Mouse (Mus musculus) forebrain, embryonic 14.5 days (tissue): ENCODE data around the gene Gdf9. TPM values are rescaled to one million over a fixed set of nuclear protein-coding genes. Genes with fewer than 3 reads are reported as not detected.
A peak's percentile ranks its signal among the peaks of the same experiment; 100 is the strongest.

Experiments
- ATAC-seq: fragments of 200-750 bp; cut with Nextera tagmentation; 2 replicates; pipeline ENCODE4 v1.8.0; 2017; ENCODE audit warnings: mild to moderate bottlenecking, moderate library complexity
- DNase-seq: peaks from one replicate; pipeline ENCODE4 v3.0.0-alpha.2; 2015; ENCODE audit warnings: low spot score
- H3K27ac ChIP-seq: fragments of 300-500 bp; sonication (generic); 2 replicates; pipeline ENCODE4 v1.5.1; 2014; ENCODE audit warnings: low read depth, mild to moderate bottlenecking, control low read depth, low read length, moderate library complexity
- H3K27me3 ChIP-seq: fragments of 300-500 bp; sonication (generic); replicated peaks from 2 replicates; pipeline ENCODE4 v1.6.1; 2014; ENCODE audit warnings: low read length, control low read depth, mixed read lengths; ENCODE audit not compliant: control insufficient read depth, insufficient read depth
- H3K36me3 ChIP-seq: fragments of 300-500 bp; sonication (generic); 2 replicates; pipeline ENCODE4 v1.6.1; 2014; ENCODE audit warnings: low read length, control low read depth; ENCODE audit not compliant: control insufficient read depth, insufficient read depth
- H3K4me1 ChIP-seq: fragments of 300-500 bp; sonication (generic); 2 replicates; pipeline ENCODE4 v1.6.1; 2014; ENCODE audit warnings: antibody characterized with exemption, low read length, control low read depth; ENCODE audit not compliant: control insufficient read depth, insufficient read depth
- H3K4me2 ChIP-seq: fragments of 300-500 bp; sonication (generic); 2 replicates; pipeline ENCODE4 v1.6.1; 2014; ENCODE audit warnings: mild to moderate bottlenecking, control low read depth, low read length
- H3K4me3 ChIP-seq: fragments of 300-500 bp; sonication (generic); 2 replicates; pipeline ENCODE4 v1.5.1; 2014; ENCODE audit warnings: low read depth, low read length, control low read depth
- H3K9ac ChIP-seq: fragments of 300-500 bp; sonication (generic); 2 replicates; pipeline ENCODE4 v1.6.1; 2014; ENCODE audit warnings: mild to moderate bottlenecking, low read length, control low read depth, moderate library complexity
- H3K9me3 ChIP-seq: fragments of 300-500 bp; sonication (generic); replicated peaks from 2 replicates; pipeline ENCODE4 v1.6.1; 2016; ENCODE audit warnings: low read length, control low read depth, mixed read lengths; ENCODE audit not compliant: control insufficient read depth
- WGBS: fragments of 180-500 bp; shearing (Covaris S2); extraction: QIAGEN DNeasy Blood & Tissue Kit; methylation state at CpG from one replicate; pipeline ENCODE4 v1.1.7; 2014; 5-methylcytosine and 5-hydroxymethylcytosine counted together
- polyA plus RNA-seq: library from polyadenylated mRNA; unstranded; fragments of >200 nt; fragmentation: Nextera tagmentation; extraction: Ambion mirVana; gene quantifications from 2 replicates; pipeline ENCODE4 v1.2.1, GENCODE M21; 2014

Gene Gdf9
- 3.3 and 3.9 TPM in 2 replicates for polyA plus RNA-seq

- under 1% methylated on average over 44 of the region's 44 CpGs for WGBS
These were observed at the start of gene Gdf9, which contains the start of gene Uqcrq for GRCm38 (mm10) chr11:53430670-53431346. TSS of gene Gdf9 (plus strand) at chr11:53431023. TSS of gene Uqcrq (minus strand) at chr11:53430831.

GRCm38 (mm10) chr11:53383758-53384428, 46.9 kb upstream of the Gdf9 start:
- peaks cover 31% of the 10 kb centered on the region for H3K36me3 ChIP-seq
- ATAC-seq (no peak), DNase-seq (no peak)
- no peaks in the 10 kb centered on the region for H3K9me3 ChIP-seq
- no peak overlapping the region for H3K4me3 ChIP-seq
- H3K9ac ChIP-seq, result no peak overlapping the region
- 97% methylated on average over 2 of the region's 2 CpGs for WGBS
- no peaks in the 10 kb centered on the region for H3K4me1 ChIP-seq
- H3K27ac ChIP-seq, result no peak overlapping the region
- H3K27me3 ChIP-seq, result no peaks in the 10 kb centered on the region
- H3K4me2 ChIP-seq, result no peak overlapping the region

More at GRCm38 (mm10) chr11:53430670-53431346, at the start of gene Gdf9, which contains the start of gene Uqcrq:
- Histone ChIP-seq H3K4me1 (peaks cover 8% of the 10 kb centered on the region; the same call in 1 of the 2 replicates), H3K9ac (peak within 1 kb of the TSS; percentile 88), H3K27ac (peak within 1 kb of the TSS; percentile 67), H3K27me3 (no peaks in the 10 kb centered on the region), H3K4me2 (peak within 1 kb of the TSS; percentile 92), H3K9me3 (no peaks in the 10 kb centered on the region), H3K4me3 (peak within 1 kb of the TSS; percentile 92), H3K36me3 (peaks cover 7% of the 10 kb centered on the region)
- DNase-seq, result peak; percentile 100
- ATAC-seq, result peak; percentile 97

GRCm38 (mm10) chr11:53393856-53394255, 37.0 kb upstream of the Gdf9 start:
- Histone ChIP-seq H3K4me1 (no peaks in the 10 kb centered on the region), H3K4me3 (no peak overlapping the region), H3K4me2 (no peak overlapping the region), H3K36me3 (peaks cover 52% of the 10 kb centered on the region), H3K9ac (no peak overlapping the region), H3K27ac (no peak overlapping the region), H3K27me3 (no peaks in the 10 kb centered on the region), H3K9me3 (no peaks in the 10 kb centered on the region)
- ATAC-seq, result no peak
- no peak for DNase-seq
- 96% methylated on average over 1 of the region's 1 CpGs for WGBS

GRCm38 (mm10) chr11:53403638-53404037, 27.2 kb upstream of the Gdf9 start:
- H3K4me1 ChIP-seq, result no peaks in the 10 kb centered on the region
- no peak overlapping the region for H3K27ac ChIP-seq
- no peaks in the 10 kb centered on the region for H3K27me3 ChIP-seq
- ATAC-seq (no peak), DNase-seq (no peak)
- no peaks in the 10 kb centered on the region for H3K9me3 ChIP-seq
- H3K4me2 ChIP-seq, result no peak overlapping the region
- H3K4me3 ChIP-seq, result no peak overlapping the region
- H3K36me3 ChIP-seq, result peaks cover 86% of the 10 kb centered on the region
- H3K9ac ChIP-seq, result no peak overlapping the region
- 96% methylated on average over 1 of the region's 1 CpGs for WGBS

GRCm38 (mm10) chr11:53411738-53412137, 19.1 kb upstream of the Gdf9 start:
- Histone ChIP-seq H3K4me1 (no peaks in the 10 kb centered on the region), H3K9ac (no peak overlapping the region), H3K4me3 (no peak overlapping the region), H3K36me3 (peaks cover 92% of the 10 kb centered on the region), H3K27ac (no peak overlapping the region), H3K9me3 (no peaks in the 10 kb centered on the region), H3K4me2 (no peak overlapping the region), H3K27me3 (no peaks in the 10 kb centered on the region)
- ATAC-seq, result no peak
- DNase-seq, result peak; percentile 53

GRCm38 (mm10) chr11:53413871-53414270, 17.0 kb upstream of the Gdf9 start:
- 97% methylated on average over 4 of the region's 4 CpGs for WGBS

GRCm38 (mm10) chr11:53418048-53418447, 12.8 kb upstream of the Gdf9 start:
- DNase-seq (no peak), ATAC-seq (no peak)
- H3K9me3 ChIP-seq, result no peaks in the 10 kb centered on the region
- no peaks in the 10 kb centered on the region for H3K27me3 ChIP-seq
- no peak overlapping the region for H3K9ac ChIP-seq
- no peak overlapping the region for H3K27ac ChIP-seq
- H3K4me1 ChIP-seq, result no peaks in the 10 kb centered on the region
- no peak overlapping the region for H3K4me2 ChIP-seq
- H3K4me3 ChIP-seq, result no peak overlapping the region
- H3K36me3 ChIP-seq, result peaks cover 80% of the 10 kb centered on the region

More at GRCm38 (mm10) chr11:53413871-53414270, 17.0 kb upstream of the Gdf9 start:
- H3K36me3 ChIP-seq, result peaks cover 96% of the 10 kb centered on the region
- no peak overlapping the region for H3K4me3 ChIP-seq
- H3K9ac ChIP-seq, result no peak overlapping the region
- no peaks in the 10 kb centered on the region for H3K9me3 ChIP-seq
- no peak overlapping the region for H3K4me2 ChIP-seq
- H3K4me1 ChIP-seq, result no peaks in the 10 kb centered on the region
- H3K27me3 ChIP-seq, result no peaks in the 10 kb centered on the region
- ATAC-seq (no peak), DNase-seq (no peak)
- H3K27ac ChIP-seq, result no peak overlapping the region

GRCm38 (mm10) chr11:53423036-53423435, 7.8 kb upstream of the Gdf9 start, which contains the start of gene Leap2:
TSS of gene Leap2 (minus strand) at chr11:53423170.
- Histone ChIP-seq H3K27ac (no peak within 1 kb of the TSS), H3K27me3 (no peaks in the 10 kb centered on the region), H3K36me3 (peaks cover 32% of the 10 kb centered on the region), H3K9ac (no peak within 1 kb of the TSS), H3K4me3 (no peak within 1 kb of the TSS), H3K4me1 (no peaks in the 10 kb centered on the region), H3K4me2 (no peak within 1 kb of the TSS), H3K9me3 (no peaks in the 10 kb centered on the region)
- DNase-seq (no peak), ATAC-seq (no peak)
- WGBS, result 91% methylated on average over 4 of the region's 4 CpGs

GRCm38 (mm10) chr11:53424826-53425225, 6.0 kb upstream of the Gdf9 start:
- WGBS, result 83% methylated on average over 2 of the region's 2 CpGs

More at GRCm38 (mm10) chr11:53424826-53425225, 6.0 kb upstream of the Gdf9 start:
- H3K36me3 ChIP-seq, result peaks cover 24% of the 10 kb centered on the region
- H3K27ac ChIP-seq, result no peak overlapping the region
- no peak overlapping the region for H3K9ac ChIP-seq
- no peaks in the 10 kb centered on the region for H3K27me3 ChIP-seq
- H3K4me2 ChIP-seq, result no peak overlapping the region
- H3K9me3 ChIP-seq, result no peaks in the 10 kb centered on the region
- H3K4me1 ChIP-seq, result peaks cover 2% of the 10 kb centered on the region; the same call in 1 of the 2 replicates
- DNase-seq (no peak), ATAC-seq (no peak)
- no peak overlapping the region for H3K4me3 ChIP-seq
